Mouse (Mus musculus) heart, embryonic 12.5 days (tissue): Measurements from ENCODE around the gene Ankrd1. TPM values are rescaled to one million over a fixed set of nuclear protein-coding genes. Genes with fewer than 3 reads are reported as not detected.
A peak's percentile ranks its signal among the peaks of the same experiment; 100 is the strongest.

Experiments
- ATAC-seq: fragments of 200-750 bp; cut with Nextera tagmentation; 2 replicates; pipeline ENCODE4 v1.8.0; 2017; ENCODE audit warnings: moderate TSS enrichment, moderate library complexity; ENCODE audit not compliant: insufficient number of reproducible peaks, low FRiP score
- H3K27ac ChIP-seq: fragments of 300-500 bp; sonication (generic); 2 replicates; pipeline ENCODE4 v1.5.1; 2016; ENCODE audit warnings: mild to moderate bottlenecking, moderate library complexity; ENCODE audit not compliant: poor library complexity, severe bottlenecking
- H3K27me3 ChIP-seq: fragments of 300-500 bp; sonication (generic); replicated peaks from 2 replicates; pipeline ENCODE4 v1.6.1; 2016; ENCODE audit warnings: mild to moderate bottlenecking, moderate library complexity
- H3K36me3 ChIP-seq: fragments of 300-500 bp; sonication (generic); 2 replicates; pipeline ENCODE4 v1.6.1; 2016; ENCODE audit warnings: mild to moderate bottlenecking, moderate library complexity
- H3K4me1 ChIP-seq: fragments of 300-500 bp; sonication (generic); replicated peaks from 2 replicates; pipeline ENCODE4 v1.6.1; 2016; ENCODE audit warnings: mild to moderate bottlenecking
- H3K4me2 ChIP-seq: fragments of 300-500 bp; sonication (generic); 2 replicates; pipeline ENCODE4 v1.6.1; 2016; ENCODE audit warnings: mild to moderate bottlenecking, moderate library complexity
- H3K4me3 ChIP-seq: fragments of 300-500 bp; sonication (generic); 2 replicates; pipeline ENCODE4 v1.5.1; 2016; ENCODE audit warnings: mild to moderate bottlenecking
- H3K9ac ChIP-seq: fragments of 300-500 bp; sonication (generic); 2 replicates; pipeline ENCODE4 v1.6.1; 2016; ENCODE audit warnings: mild to moderate bottlenecking, moderate library complexity
- H3K9me3 ChIP-seq: fragments of 300-500 bp; sonication (generic); replicated peaks from 2 replicates; pipeline ENCODE4 v1.6.1; 2016; ENCODE audit warnings: mild to moderate bottlenecking, moderate library complexity
- WGBS: fragments of 180-500 bp; shearing (Covaris S2); methylation state at CpG from one replicate; pipeline ENCODE4 v1.1.7; 2016; 5-methylcytosine and 5-hydroxymethylcytosine counted together
- polyA plus RNA-seq: library from polyadenylated mRNA; unstranded; fragments of >200 nt; fragmentation: Nextera tagmentation; extraction: Ambion mirVana; gene quantifications from 2 replicates; pipeline ENCODE4 v1.2.1, GENCODE M21; 2016

The Ankrd1 gene
- polyA plus RNA-seq, 1 experiment from 2014 or later, result 506 TPM

- H3K36me3 ChIP-seq, result no peaks in the 10 kb centered on the region
- WGBS, result 87% methylated on average over 6 of the region's 6 CpGs
- no peak overlapping the region for H3K9ac ChIP-seq
- H3K4me2 ChIP-seq, result no peak overlapping the region
- no peaks in the 10 kb centered on the region for H3K9me3 ChIP-seq
- no peaks in the 10 kb centered on the region for H3K27me3 ChIP-seq
- peak overlapping the region; percentile 60; the same call in 1 of the 2 replicates for H3K27ac ChIP-seq
- no peak for ATAC-seq
- H3K4me1 ChIP-seq, result peaks cover 26% of the 10 kb centered on the region
- no peak overlapping the region for H3K4me3 ChIP-seq
Measured at GRCm38 (mm10) chr19:36133064-36133463, 13.2 kb upstream of the Ankrd1 start.

- no peak for ATAC-seq
- no peak overlapping the region for H3K4me2 ChIP-seq
- no peaks in the 10 kb centered on the region for H3K27me3 ChIP-seq
- no peaks in the 10 kb centered on the region for H3K36me3 ChIP-seq
- H3K27ac ChIP-seq, result no peak overlapping the region
- no peak overlapping the region for H3K4me3 ChIP-seq
- H3K9me3 ChIP-seq, result no peaks in the 10 kb centered on the region
- WGBS, result 62% methylated on average over 6 of the region's 6 CpGs
- H3K9ac ChIP-seq, result no peak overlapping the region
- peaks cover 26% of the 10 kb centered on the region for H3K4me1 ChIP-seq
Measured at GRCm38 (mm10) chr19:36131990-36132389, 12.1 kb upstream of the Ankrd1 start.

- Histone ChIP-seq H3K4me1 (peaks cover 26% of the 10 kb centered on the region), H3K9me3 (no peaks in the 10 kb centered on the region), H3K36me3 (no peaks in the 10 kb centered on the region), H3K4me2 (peak overlapping the region; percentile 66), H3K4me3 (peak overlapping the region; percentile 29; the same call in 1 of the 2 replicates), H3K27ac (peak overlapping the region; percentile 98), H3K9ac (peak overlapping the region; percentile 39), H3K27me3 (no peaks in the 10 kb centered on the region)
- ATAC-seq, result no peak
- WGBS, result 21% methylated on average over 2 of the region's 2 CpGs
Measured at GRCm38 (mm10) chr19:36130181-36130580, 10.3 kb upstream of the Ankrd1 start.

DNA sequence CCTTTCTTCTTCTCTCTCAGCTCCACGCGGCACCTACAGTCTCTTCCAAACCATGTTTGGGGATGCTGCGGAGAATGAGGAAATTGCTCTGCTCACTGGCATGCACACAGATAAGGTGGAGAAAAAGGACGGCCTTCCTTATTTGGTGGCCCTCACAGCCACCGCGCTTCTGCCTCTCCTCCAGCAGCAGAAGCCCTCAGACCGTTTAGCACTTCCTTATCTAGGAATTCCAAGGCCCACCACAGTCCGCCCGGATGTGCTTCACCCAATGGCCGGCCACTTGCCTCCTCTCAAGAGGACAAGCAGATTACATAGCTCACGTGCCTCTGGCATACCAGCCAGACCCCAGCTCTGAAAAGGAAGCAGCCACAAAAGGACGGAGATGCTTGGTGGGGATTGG, 9.7 kb upstream of the Ankrd1 start:
- Histone ChIP-seq H3K36me3 (no peaks in the 10 kb centered on the region), H3K4me2 (peak overlapping the region; percentile 66), H3K4me3 (peak overlapping the region; percentile 29), H3K4me1 (peaks cover 26% of the 10 kb centered on the region), H3K27me3 (no peaks in the 10 kb centered on the region), H3K27ac (peak overlapping the region; percentile 98), H3K9ac (peak overlapping the region; percentile 73; the same call in 1 of the 2 replicates), H3K9me3 (peaks cover 3% of the 10 kb centered on the region; the same call in 1 of the 2 replicates)
- WGBS, result 0% methylated on average over 12 of the region's 12 CpGs
- peak; percentile 91 for ATAC-seq

DNA sequence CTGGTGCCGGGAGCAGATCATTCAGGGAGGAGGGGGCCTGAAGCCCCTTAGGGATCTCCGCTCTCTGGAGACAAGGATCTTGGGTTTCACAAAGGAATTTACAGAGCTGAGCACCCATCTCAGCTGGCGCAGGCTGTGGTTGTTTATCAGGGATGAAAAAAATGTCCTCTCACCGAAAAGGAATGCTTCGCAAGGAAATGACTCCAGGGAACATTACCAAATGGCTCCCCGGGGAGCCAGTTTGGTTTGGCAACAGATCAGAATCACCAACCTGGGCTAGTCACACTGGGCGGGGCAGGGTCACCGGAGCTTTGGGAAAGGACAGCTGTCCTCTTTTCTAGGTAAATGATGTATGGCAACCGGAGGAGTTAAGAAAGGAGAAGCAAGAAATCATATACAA, 9.3 kb upstream of the Ankrd1 start:
- ATAC-seq, result 0 out of 2 replicates have a peak, but pooled peaks have one; percentile 15
- H3K27ac ChIP-seq, result peak overlapping the region; percentile 98

GRCm38 (mm10) chr19:36128440-36128839, 8.5 kb upstream of the Ankrd1 start:
- Histone ChIP-seq H3K36me3 (0 out of 2 replicates have a peak, but pooled peaks cover 2% of the 10 kb centered on the region), H3K9me3 (peaks cover 12% of the 10 kb centered on the region), H3K4me2 (no peak overlapping the region), H3K4me3 (no peak overlapping the region), H3K27ac (peak overlapping the region; percentile 98), H3K9ac (no peak overlapping the region), H3K4me1 (peaks cover 22% of the 10 kb centered on the region), H3K27me3 (no peaks in the 10 kb centered on the region)
- ATAC-seq, result no peak
- WGBS, result 88% methylated on average over 3 of the region's 3 CpGs

More for the DNA sequence above, 9.3 kb upstream of the Ankrd1 start:
- H3K9me3 ChIP-seq, result peaks cover 6% of the 10 kb centered on the region; the same call in 1 of the 2 replicates
- peak overlapping the region; percentile 29 for H3K4me3 ChIP-seq
- H3K4me2 ChIP-seq, result peak overlapping the region; percentile 66
- WGBS, result 4% methylated on average over 9 of the region's 9 CpGs
- peak overlapping the region; percentile 73 for H3K9ac ChIP-seq
- no peaks in the 10 kb centered on the region for H3K36me3 ChIP-seq
- peaks cover 26% of the 10 kb centered on the region for H3K4me1 ChIP-seq
- H3K27me3 ChIP-seq, result no peaks in the 10 kb centered on the region

GRCm38 (mm10) chr19:36124203-36124602, 4.3 kb upstream of the Ankrd1 start:
- Histone ChIP-seq H3K4me3 (no peak overlapping the region), H3K36me3 (peaks cover 6% of the 10 kb centered on the region; the same call in 1 of the 2 replicates), H3K27ac (no peak overlapping the region), H3K27me3 (no peaks in the 10 kb centered on the region), H3K4me1 (peaks cover 7% of the 10 kb centered on the region), H3K9ac (no peak overlapping the region), H3K4me2 (no peak overlapping the region), H3K9me3 (peaks cover 18% of the 10 kb centered on the region)
- no peak for ATAC-seq
- WGBS, result 78% methylated on average over 1 of the region's 1 CpGs

DNA sequence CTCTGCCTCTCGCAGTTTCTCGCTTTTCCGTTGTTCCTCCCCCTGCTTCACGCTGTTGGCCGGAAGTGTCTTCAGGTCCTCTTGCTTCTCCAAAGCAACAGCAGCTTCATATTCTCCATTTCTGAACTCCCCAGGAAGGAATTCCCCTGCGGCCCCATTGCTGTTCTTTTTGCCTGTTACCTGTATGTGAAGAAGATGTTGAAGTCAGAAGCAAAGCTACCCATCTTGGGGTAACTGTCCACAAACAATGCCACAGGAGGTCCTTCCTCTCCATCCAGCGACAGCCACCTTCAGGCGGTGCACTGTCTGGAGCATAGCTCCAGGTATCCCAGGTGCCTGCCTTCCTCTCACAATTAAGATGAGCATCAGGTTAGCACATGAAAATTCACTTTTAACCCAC, 680 bp downstream of the Ankrd1 start:
- H3K36me3 ChIP-seq, result peaks cover 20% of the 10 kb centered on the region; the same call in 1 of the 2 replicates
- H3K4me3 ChIP-seq, result peak overlapping the region; percentile 56
- peak overlapping the region; percentile 97 for H3K27ac ChIP-seq
- H3K27me3 ChIP-seq, result no peaks in the 10 kb centered on the region
- ATAC-seq, result no peak
- peak overlapping the region; percentile 61 for H3K4me2 ChIP-seq
- WGBS, result 44% methylated on average over 8 of the region's 8 CpGs
- H3K9me3 ChIP-seq, result peaks cover 12% of the 10 kb centered on the region
- peaks cover 22% of the 10 kb centered on the region for H3K4me1 ChIP-seq
- peak overlapping the region; percentile 84 for H3K9ac ChIP-seq

DNA sequence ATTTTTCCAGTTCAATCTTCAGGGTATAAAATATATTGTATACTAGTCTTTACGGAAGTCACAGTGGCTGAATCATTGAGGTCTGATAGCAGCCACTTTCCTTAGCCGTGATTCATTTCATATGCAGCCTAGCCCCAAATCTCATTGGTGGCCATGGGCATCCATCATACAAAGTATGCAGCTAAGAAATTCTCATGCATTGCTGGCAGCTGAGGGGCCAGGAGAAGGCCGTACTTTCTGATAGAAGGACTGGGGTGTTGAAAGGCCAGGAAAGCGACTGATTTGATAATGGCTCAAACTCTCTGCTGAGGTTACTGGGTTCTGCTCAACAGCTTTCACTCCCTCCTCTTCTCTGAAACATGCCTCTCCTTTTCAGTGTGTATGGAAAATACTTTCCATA, 3.7 kb downstream of the Ankrd1 start:
- H3K4me2 ChIP-seq, result peak overlapping the region; percentile 72
- ATAC-seq, result no peak
- H3K4me1 ChIP-seq, result peaks cover 22% of the 10 kb centered on the region
- peak overlapping the region; percentile 90 for H3K9ac ChIP-seq
- WGBS, result 17% methylated on average over 4 of the region's 4 CpGs
- H3K36me3 ChIP-seq, result peaks cover 17% of the 10 kb centered on the region; the same call in 1 of the 2 replicates
- no peaks in the 10 kb centered on the region for H3K27me3 ChIP-seq
- H3K27ac ChIP-seq, result peak overlapping the region; percentile 96
- H3K9me3 ChIP-seq, result no peaks in the 10 kb centered on the region
- H3K4me3 ChIP-seq, result peak overlapping the region; percentile 60

DNA sequence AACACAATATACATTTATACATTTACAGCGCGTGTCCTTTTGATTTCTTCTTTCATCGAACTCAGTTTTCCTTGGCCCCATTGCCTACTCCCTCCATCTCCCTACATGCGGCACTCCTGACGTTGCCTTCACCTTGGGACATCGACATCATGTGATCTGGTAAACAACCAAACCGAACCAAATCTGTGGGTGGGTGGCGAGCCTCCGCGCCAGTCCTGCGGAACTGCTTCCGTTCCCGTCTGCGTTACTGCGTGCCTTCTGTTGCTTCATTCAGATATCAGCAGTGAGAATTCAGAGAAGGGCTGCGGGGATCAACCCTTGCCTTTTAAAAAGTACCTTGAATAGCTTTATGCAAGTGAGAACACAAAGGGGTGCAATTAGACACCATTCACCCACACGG, 7.9 kb downstream of the Ankrd1 start:
- Histone ChIP-seq H3K9ac (no peak overlapping the region), H3K4me2 (no peak overlapping the region), H3K36me3 (peaks cover 13% of the 10 kb centered on the region; the same call in 1 of the 2 replicates), H3K27me3 (no peaks in the 10 kb centered on the region), H3K4me1 (peaks cover 22% of the 10 kb centered on the region), H3K4me3 (no peak overlapping the region), H3K27ac (peak overlapping the region; percentile 7; the same call in 1 of the 2 replicates), H3K9me3 (no peaks in the 10 kb centered on the region)
- ATAC-seq, result no peak
- WGBS, result 50% methylated on average over 17 of the region's 17 CpGs

DNA sequence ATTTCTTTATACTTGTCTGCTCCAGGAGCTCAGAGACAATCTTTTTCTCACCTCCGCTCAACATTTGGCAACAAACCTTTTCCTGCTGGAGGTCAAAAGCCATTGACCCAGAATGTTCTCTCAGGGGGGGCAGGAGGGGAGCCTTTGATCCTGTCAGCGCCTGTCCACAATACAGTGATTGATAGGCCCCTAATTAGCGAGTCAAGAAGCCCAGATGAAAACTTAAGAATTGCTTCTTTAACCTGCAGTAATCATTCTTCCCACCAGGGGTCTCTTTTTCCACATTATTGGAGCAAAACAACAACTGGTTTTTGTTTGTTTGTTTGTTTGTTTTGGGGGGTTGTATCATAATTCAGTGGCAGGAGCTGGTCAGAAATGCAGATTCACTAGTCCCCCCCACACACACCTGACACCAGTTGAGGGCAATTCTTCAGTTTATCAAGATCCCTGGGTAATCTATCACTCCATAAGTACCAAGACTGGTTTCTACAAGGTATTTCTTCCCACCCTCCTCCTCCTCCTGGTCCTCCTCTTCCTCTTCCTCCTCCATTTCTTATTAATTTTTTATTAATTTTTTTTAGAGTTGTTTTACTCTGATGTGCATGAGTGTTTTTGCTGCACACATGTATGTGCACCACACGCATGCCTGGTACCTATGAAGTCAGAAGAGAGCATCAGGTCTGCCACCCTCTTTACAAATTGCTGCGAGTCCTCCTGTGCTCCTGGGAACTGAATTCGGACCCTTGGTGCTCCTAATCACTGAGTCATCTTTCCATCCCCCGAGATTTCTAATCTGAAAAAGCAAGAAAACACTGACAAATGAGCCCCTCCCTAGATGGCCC, 8.6 kb downstream of the Ankrd1 start:
- Histone ChIP-seq H3K27ac (no peak overlapping the region; the same call in 1 of the 2 replicates), H3K9me3 (no peaks in the 10 kb centered on the region), H3K4me2 (no peak overlapping the region), H3K36me3 (peaks cover 13% of the 10 kb centered on the region; the same call in 1 of the 2 replicates), H3K27me3 (no peaks in the 10 kb centered on the region), H3K4me3 (no peak overlapping the region), H3K9ac (no peak overlapping the region), H3K4me1 (peaks cover 15% of the 10 kb centered on the region)
- peak; percentile 38; the same call in 1 of the 2 replicates for ATAC-seq
- WGBS, result 25% methylated on average over 7 of the region's 7 CpGs
